Mouse (Mus musculus) B cell, adult (primary cell): ENCODE data around the gene Gpatch1. TPM values are rescaled to one million over a fixed set of nuclear protein-coding genes. Genes with fewer than 3 reads are reported as not detected.

ENCODE experiments used
- total RNA-seq: library from RNA; stranded (reverse); gene quantifications from 4 replicates; pipeline ENCODE4 v1.2.4, GENCODE M21; 2023; ENCODE audit not compliant: inconsistent age

The Gpatch1 gene
- total RNA-seq, result 15.5 to 22.8 TPM (median 19.9 TPM) in 4 replicates

DNA sequence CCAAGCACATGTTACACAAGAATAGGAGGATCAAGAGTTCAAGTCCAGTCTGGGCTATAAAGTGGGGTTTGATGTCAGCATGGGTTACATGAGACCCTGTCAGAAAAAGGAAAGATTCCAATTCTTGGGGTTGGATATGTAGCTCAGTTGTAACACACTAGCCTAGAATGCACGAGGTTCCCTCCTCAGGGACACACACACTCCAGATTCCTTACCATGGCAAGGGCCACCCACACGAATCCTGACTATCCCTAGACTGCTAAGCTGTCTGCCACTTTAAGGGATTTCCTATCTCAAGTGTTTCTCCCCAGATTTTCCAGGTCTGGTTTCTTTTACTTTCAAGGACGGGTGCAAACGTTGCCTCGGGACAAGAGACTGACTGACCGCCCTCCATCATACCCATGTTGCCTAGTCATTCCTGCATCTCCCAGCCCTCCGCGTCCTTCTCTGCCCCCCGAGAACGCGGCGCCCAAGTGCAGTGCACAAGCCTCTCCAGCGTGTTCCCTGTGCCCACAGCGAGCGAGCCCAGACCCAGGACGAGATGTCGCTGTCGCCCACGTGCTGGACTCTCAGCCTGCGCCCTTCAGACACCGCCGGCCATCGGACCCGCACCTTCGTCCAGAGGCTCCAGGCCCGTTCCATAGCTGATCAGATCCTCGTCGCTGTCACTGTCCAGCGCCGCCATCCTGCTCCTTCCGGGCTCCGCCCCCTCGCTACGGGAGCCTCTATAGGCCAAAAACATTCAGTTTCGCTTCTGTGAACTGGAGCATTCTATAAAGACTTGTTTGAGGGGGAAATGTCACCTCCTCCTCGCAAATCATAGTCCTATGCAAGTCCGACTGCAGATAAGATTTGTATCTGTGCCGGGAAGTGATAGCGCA lies at the start of gene Gpatch1:
Gpatch1 (minus strand) TSS at position 712 of the 881 bp plus-strand sequence.

DNA sequence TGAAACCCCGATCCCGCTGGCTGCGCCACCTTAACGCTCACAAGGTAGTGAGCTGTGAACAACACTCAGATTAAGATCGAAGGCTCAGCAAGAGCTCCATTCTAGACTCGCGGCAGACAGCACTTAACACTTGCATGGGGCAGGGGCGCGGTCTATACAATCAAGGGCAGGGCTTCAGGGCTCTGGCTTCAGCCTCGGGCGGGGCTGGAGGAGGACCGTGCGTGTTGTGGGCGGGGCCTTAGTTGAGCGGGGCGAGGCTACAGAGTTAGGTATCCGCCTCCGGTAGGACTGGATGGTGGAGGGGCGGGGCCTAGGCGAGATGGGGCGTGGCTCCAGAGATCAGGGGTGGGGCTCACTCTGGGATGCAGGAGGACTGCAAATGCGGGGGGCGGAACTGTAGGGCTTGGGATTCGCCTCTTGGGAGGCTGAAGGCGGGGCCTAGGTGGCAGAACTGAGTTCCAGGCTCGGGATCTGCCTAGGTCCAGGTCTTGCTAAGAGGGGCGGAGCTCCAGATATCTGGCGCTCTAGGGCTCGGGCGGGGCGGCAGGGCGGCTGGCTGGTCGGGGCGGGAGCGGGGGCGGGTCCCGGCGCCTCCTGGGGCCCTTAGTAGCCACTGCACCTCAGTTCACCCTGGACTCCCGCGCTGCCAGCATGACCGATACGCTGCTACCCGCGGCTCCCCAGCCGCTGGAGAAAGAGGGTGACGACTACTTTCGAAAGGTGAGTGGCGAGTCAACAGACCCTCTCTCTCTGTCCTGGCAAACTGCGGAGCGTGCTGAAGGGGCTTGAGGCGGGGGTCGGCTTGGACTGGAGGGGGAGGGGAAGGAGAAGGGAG lies 15.7 kb upstream of the Gpatch1 start, which contains the start of gene Rhpn2:
Rhpn2 (plus strand) TSS at position 479 of the 835 bp plus-strand sequence.

Other genes with a start within 250 kb of the Gpatch1 start
- gene Cebpa, start 199.1 kb downstream of the Gpatch1 start, total RNA-seq, result 0.42 to 0.78 TPM (median 0.61 TPM) in 4 replicates
- not detected in 4 replicates for gene Slc7a10, start 132.1 kb downstream of the Gpatch1 start, total RNA-seq
- gene Lrp3, start 102.9 kb downstream of the Gpatch1 start, total RNA-seq, result not detected in 4 replicates
- 0.18 to 1.1 TPM (median 0.55 TPM) in 3 of 4 replicates, not detected in the other for gene Rhpn2, start 15.7 kb upstream of the Gpatch1 start, total RNA-seq
- 12.2 to 12.5 TPM (median 12.4 TPM) in 4 replicates for gene Faap24, start 78.4 kb upstream of the Gpatch1 start, total RNA-seq
- gene Cep89, start 78.6 kb upstream of the Gpatch1 start, total RNA-seq, result 25.0 to 39.3 TPM (median 32.5 TPM) in 4 replicates
- gene Slc7a9, start 130.4 kb upstream of the Gpatch1 start, total RNA-seq, result not detected in 4 replicates
- not detected in 4 replicates for gene Tdrd12, start 219.3 kb upstream of the Gpatch1 start, total RNA-seq
- 24.6 to 30.0 TPM (median 26.6 TPM) in 4 replicates for gene Nudt19, start 237.9 kb upstream of the Gpatch1 start, total RNA-seq